Mouse (Mus musculus): ENCODE data around the gene Ccdc63. TPM values are rescaled to one million over a fixed set of nuclear protein-coding genes. Genes with fewer than 3 reads are reported as not detected.
A peak's percentile ranks its signal among the peaks of the same experiment; 100 is the strongest.
"Not testable (repeated sequence)": the region's sequence is repeated elsewhere in the genome, so short reads cannot be mapped to it uniquely, and the experiment has no call there.

Gene Ccdc63
- polyA plus RNA-seq (2015; fragmentation: Nextera tagmentation; extraction: Ambion mirVana): not detected in 2 replicates

- peaks cover 5% of the 10 kb centered on the region for H3K4me1 ChIP-seq
- H3K9me3 ChIP-seq: 0 out of 2 replicates have a peak, but pooled peaks cover 2% of the 10 kb centered on the region
- no peak within 1 kb of the TSS for H3K27ac ChIP-seq
- H3K4me2 ChIP-seq: no peak within 1 kb of the TSS
- ATAC-seq (ENCODE audit: insufficient number of reproducible peaks, insufficient read depth, low FRiP score, low TSS enrichment, low read depth): no peak
- 93% methylated on average over 3 of the region's 3 CpGs for WGBS
- no peaks in the 10 kb centered on the region for H3K36me3 ChIP-seq
- H3K9ac ChIP-seq: no peak within 1 kb of the TSS
- no peaks in the 10 kb centered on the region for H3K27me3 ChIP-seq
- no peak within 1 kb of the TSS for H3K4me3 ChIP-seq
Observed at GRCm38 (mm10) chr5:122140723-122141122, at the start of gene Ccdc63. Ccdc63 (minus strand) TSS chr5:122140823.

DNA sequence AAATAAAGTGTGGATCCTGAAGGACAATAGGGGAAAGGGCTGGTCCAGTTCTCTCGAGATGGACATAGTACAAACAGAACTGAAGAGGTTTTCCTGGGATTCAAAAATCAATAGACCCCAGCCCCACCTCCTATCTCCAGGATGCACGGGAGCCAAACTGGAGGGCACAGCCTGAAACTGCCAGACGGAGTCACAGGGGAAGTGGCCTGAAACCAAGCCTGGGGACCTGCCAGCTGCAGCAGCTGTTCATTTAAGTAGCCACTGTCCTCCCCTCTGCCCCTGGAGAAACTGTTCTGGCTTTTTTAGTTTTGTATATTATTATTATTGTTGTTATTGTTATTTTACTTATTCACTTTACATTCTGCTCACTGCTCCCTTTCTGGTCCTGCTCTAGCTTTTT, 48.5 kb upstream of the Ccdc63 start:
- Histone ChIP-seq H3K27ac (no peak overlapping the region), H3K4me3 (no peak overlapping the region), H3K4me1 (no peaks in the 10 kb centered on the region), H3K9ac (no peak overlapping the region), H3K9me3 (no peaks in the 10 kb centered on the region), H3K36me3 (no peaks in the 10 kb centered on the region), H3K27me3 (no peaks in the 10 kb centered on the region), H3K4me2 (no peak overlapping the region)
- no peak for ATAC-seq (ENCODE audit: insufficient number of reproducible peaks, insufficient read depth, low FRiP score, low TSS enrichment, low read depth)
- WGBS: 58% methylated on average over 3 of the region's 3 CpGs

DNA sequence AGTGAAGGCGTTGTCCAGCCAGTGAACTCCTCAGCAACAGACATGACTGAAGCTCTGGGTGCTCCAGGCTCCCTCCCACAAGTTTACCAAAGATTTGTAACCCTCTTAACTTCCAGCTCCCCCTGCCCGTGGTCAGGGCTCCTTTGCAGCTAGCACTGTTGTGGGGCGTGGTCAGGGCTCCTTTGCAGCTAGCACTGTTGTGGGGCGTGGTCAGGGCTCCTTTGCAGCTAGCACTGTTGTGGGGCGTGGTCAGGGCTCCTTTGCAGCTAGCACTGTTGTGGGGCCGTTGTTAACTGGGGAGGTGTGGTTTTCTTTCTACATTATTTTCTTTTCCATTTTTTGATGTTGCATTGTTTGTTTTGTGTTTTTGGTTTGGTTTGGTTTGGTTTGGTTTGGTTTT, 44.2 kb upstream of the Ccdc63 start:
- H3K4me3 ChIP-seq; H3K4me2 ChIP-seq; H3K4me1 ChIP-seq; ATAC-seq (ENCODE audit: insufficient number of reproducible peaks, insufficient read depth, low FRiP score, low TSS enrichment, low read depth); H3K36me3 ChIP-seq; H3K27ac ChIP-seq; H3K9me3 ChIP-seq; H3K9ac ChIP-seq; H3K27me3 ChIP-seq: not testable (repeated sequence)
- WGBS: 92% methylated on average over 6 of the region's 6 CpGs

- Histone ChIP-seq H3K4me2 (no peak overlapping the region), H3K9ac (no peak overlapping the region), H3K4me1 (no peaks in the 10 kb centered on the region), H3K4me3 (no peak overlapping the region), H3K9me3 (no peaks in the 10 kb centered on the region), H3K27ac (no peak overlapping the region), H3K27me3 (no peaks in the 10 kb centered on the region), H3K36me3 (no peaks in the 10 kb centered on the region)
- WGBS: 89% methylated on average over 7 of the region's 7 CpGs
- ATAC-seq (ENCODE audit: insufficient number of reproducible peaks, insufficient read depth, low FRiP score, low TSS enrichment, low read depth): no peak
Observed at GRCm38 (mm10) chr5:122184283-122184806, 43.7 kb upstream of the Ccdc63 start.

GRCm38 (mm10) chr5:122179665-122180064, 39.0 kb upstream of the Ccdc63 start:
- Histone ChIP-seq H3K4me1 (no peaks in the 10 kb centered on the region), H3K27me3 (no peaks in the 10 kb centered on the region), H3K36me3 (peaks cover 21% of the 10 kb centered on the region), H3K4me3 (no peak overlapping the region), H3K9ac (no peak overlapping the region), H3K27ac (no peak overlapping the region), H3K9me3 (no peaks in the 10 kb centered on the region), H3K4me2 (no peak overlapping the region)
- 50% methylated on average over 6 of the region's 6 CpGs for WGBS
- ATAC-seq (ENCODE audit: insufficient number of reproducible peaks, insufficient read depth, low FRiP score, low TSS enrichment, low read depth): no peak

GRCm38 (mm10) chr5:122176398-122176797, 35.8 kb upstream of the Ccdc63 start:
- Histone ChIP-seq H3K4me1 (no peaks in the 10 kb centered on the region), H3K27me3 (no peaks in the 10 kb centered on the region), H3K9ac (no peak overlapping the region), H3K36me3 (peaks cover 44% of the 10 kb centered on the region), H3K4me2 (no peak overlapping the region), H3K4me3 (no peak overlapping the region), H3K9me3 (no peaks in the 10 kb centered on the region), H3K27ac (no peak overlapping the region)
- 10% methylated on average over 1 of the region's 1 CpGs for WGBS
- ATAC-seq (ENCODE audit: insufficient number of reproducible peaks, insufficient read depth, low FRiP score, low TSS enrichment, low read depth): 0 out of 2 replicates have a peak, but pooled peaks have one; percentile 49

DNA sequence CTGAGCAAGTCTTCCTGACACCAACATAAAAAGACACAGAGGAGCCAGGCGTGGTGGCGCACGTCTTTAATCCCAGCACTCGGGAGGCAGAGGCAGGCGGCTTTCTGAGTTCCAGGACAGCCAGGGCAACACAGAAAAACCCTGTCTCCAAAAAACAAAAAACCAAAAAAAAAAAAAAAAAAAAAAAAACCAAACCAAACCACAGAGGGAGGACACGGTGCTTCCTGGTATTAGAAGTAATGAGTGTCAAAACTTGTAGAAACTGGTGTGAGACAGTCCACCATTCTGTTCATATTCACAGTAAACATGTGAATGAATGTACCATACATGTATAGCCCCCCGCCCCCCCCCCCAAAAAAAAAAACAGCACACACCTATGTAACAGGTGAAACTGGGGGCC, 35.3 kb upstream of the Ccdc63 start:
- Histone ChIP-seq H3K4me2 (no peak overlapping the region), H3K4me3 (no peak overlapping the region), H3K36me3 (peaks cover 49% of the 10 kb centered on the region), H3K9ac (no peak overlapping the region), H3K4me1 (no peaks in the 10 kb centered on the region), H3K27ac (no peak overlapping the region), H3K9me3 (no peaks in the 10 kb centered on the region), H3K27me3 (no peaks in the 10 kb centered on the region)
- 92% methylated on average over 7 of the region's 7 CpGs for WGBS
- ATAC-seq (ENCODE audit: insufficient number of reproducible peaks, insufficient read depth, low FRiP score, low TSS enrichment, low read depth): no peak

DNA sequence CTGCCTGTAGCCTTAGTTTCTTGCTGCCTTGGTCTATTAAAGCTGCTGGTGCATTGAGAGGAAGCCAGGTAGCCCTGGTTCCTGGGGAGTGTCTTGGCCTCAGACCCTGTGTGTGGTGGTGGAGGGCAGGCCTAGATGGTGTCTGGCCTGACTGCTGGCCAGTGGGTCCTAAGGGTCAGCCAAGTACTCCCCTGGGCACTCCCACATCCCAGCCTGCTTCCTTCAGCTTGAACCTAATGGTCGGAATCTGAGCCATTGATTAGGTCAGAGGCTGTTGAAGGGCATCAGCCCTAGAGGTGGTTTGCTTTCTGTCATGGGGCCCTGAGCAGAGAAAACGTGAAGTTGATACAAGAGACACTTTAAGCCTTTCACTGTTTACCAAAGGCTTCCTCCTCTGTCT, 34.8 kb upstream of the Ccdc63 start:
- no peak for ATAC-seq (ENCODE audit: insufficient number of reproducible peaks, insufficient read depth, low FRiP score, low TSS enrichment, low read depth)
- no peak overlapping the region for H3K4me3 ChIP-seq
- no peaks in the 10 kb centered on the region for H3K4me1 ChIP-seq
- H3K27ac ChIP-seq: no peak overlapping the region
- H3K9ac ChIP-seq: no peak overlapping the region
- no peak overlapping the region for H3K4me2 ChIP-seq
- H3K27me3 ChIP-seq: no peaks in the 10 kb centered on the region
- peaks cover 54% of the 10 kb centered on the region for H3K36me3 ChIP-seq
- 64% methylated on average over 2 of the region's 2 CpGs for WGBS
- H3K9me3 ChIP-seq: no peaks in the 10 kb centered on the region

- no peak overlapping the region for H3K4me2 ChIP-seq
- H3K4me1 ChIP-seq: peaks cover 8% of the 10 kb centered on the region
- H3K4me3 ChIP-seq: no peak overlapping the region
- H3K9me3 ChIP-seq: no peaks in the 10 kb centered on the region
- ATAC-seq (ENCODE audit: insufficient number of reproducible peaks, insufficient read depth, low FRiP score, low TSS enrichment, low read depth): no peak
- WGBS: 96% methylated on average over 8 of the region's 8 CpGs
- H3K9ac ChIP-seq: no peak overlapping the region
- no peak overlapping the region for H3K27ac ChIP-seq
- H3K27me3 ChIP-seq: no peaks in the 10 kb centered on the region
- peaks cover 84% of the 10 kb centered on the region for H3K36me3 ChIP-seq
Observed at GRCm38 (mm10) chr5:122171058-122171457, 30.4 kb upstream of the Ccdc63 start.

DNA sequence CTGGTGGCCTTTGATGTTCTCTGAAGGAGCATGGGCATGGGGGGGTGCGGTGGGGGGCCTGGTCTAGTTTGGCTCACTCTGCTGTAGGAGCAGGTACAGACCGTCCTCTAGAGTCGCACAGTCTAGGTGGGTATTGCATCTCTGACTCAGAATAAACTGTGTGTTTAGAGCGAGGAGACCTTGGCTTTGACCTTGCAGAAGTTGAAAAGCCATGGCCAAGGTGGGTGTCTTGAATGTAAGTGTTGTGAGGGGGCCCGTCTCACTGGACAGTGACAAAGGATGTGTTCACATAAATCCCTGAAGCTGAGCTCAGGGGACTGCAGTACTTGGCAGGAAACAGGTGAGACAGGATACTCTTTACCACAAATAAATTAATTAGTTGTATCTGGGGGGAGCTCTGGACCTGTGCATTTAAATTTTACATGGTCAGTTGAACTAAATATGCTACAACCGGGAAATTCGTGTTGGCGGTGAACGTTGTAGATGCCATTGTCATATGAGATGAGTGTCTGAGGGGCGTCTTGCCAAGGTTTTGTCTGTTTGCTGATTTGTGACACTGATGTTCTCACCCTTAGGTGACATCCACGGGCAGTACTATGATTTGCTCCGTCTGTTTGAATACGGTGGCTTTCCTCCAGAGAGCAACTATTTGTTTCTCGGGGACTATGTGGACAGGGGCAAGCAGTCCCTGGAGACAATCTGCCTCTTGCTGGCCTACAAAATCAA, 27.9 kb upstream of the Ccdc63 start:
- peaks cover 93% of the 10 kb centered on the region for H3K36me3 ChIP-seq
- WGBS: 89% methylated on average over 14 of the region's 14 CpGs

DNA sequence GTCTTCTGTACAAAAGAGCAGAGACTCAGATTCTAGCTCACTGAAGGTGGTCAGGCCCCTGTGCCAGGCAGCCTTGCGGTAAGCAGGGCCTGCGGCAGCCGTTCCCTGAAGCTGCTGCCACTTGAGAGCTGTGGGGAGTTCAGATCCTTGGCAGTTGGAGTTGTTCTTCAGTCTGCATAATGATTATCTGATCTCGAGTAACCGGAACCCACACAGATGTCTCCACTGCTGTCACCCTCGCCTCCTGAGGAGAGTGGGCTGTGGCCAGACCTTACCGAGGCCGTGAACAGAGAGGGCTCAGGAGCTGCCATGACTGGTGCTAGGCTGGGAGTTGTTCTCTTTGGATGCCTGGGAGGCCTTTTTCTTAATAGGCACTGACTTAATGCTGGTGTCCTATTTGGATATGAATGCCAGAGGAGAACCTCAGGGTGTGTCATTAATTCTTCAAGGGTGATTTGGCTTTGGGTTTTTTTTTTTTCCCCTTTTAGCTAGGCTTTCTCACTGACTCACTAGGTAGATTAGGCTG, 26.1 kb upstream of the Ccdc63 start:
- Histone ChIP-seq H3K4me3 (no peak overlapping the region), H3K36me3 (peaks cover 87% of the 10 kb centered on the region), H3K9me3 (no peaks in the 10 kb centered on the region), H3K4me2 (no peak overlapping the region), H3K27ac (peak overlapping the region; percentile 22; the same call in 1 of the 2 replicates), H3K9ac (peak overlapping the region; percentile 52; the same call in 1 of the 2 replicates), H3K4me1 (peaks cover 51% of the 10 kb centered on the region), H3K27me3 (no peaks in the 10 kb centered on the region)
- WGBS: 57% methylated on average over 8 of the region's 8 CpGs
- ATAC-seq (ENCODE audit: insufficient number of reproducible peaks, insufficient read depth, low FRiP score, low TSS enrichment, low read depth): no peak

More for the DNA sequence above, 27.9 kb upstream of the Ccdc63 start:
- no peak overlapping the region for H3K4me3 ChIP-seq
- peaks cover 33% of the 10 kb centered on the region for H3K4me1 ChIP-seq
- H3K9ac ChIP-seq: no peak overlapping the region
- no peak overlapping the region for H3K4me2 ChIP-seq
- H3K27ac ChIP-seq: no peak overlapping the region
- H3K27me3 ChIP-seq: no peaks in the 10 kb centered on the region
- no peaks in the 10 kb centered on the region for H3K9me3 ChIP-seq
- ATAC-seq (ENCODE audit: insufficient number of reproducible peaks, insufficient read depth, low FRiP score, low TSS enrichment, low read depth): no peak

All from embryonic facial prominence, embryonic 13.5 days (tissue).